Mouse (Mus musculus): ENCODE measurements around the gene Tmem169. TPM values are rescaled to one million over a fixed set of nuclear protein-coding genes. Genes with fewer than 3 reads are reported as not detected.

Gene Tmem169
- polyA plus RNA-seq, 1 experiment: 0.41 TPM

- TF ChIP-seq MAX (IDR thresholded peaks at IDR 0.05; ENCODE audit: low read depth): no peak
- no peak for TF ChIP-seq CEBPB (IDR thresholded peaks at IDR 0.05; ENCODE audit: insufficient read depth, poor library complexity, severe bottlenecking)
- no peak for TF ChIP-seq TCF12 (IDR thresholded peaks at IDR 0.05; ENCODE audit: insufficient read depth, poor library complexity, severe bottlenecking)
- TF ChIP-seq POLR2AphosphoS2 (IDR thresholded peaks at IDR 0.05; ENCODE audit: insufficient read length, low read depth): no peak
- TF ChIP-seq MYOD1 (IDR thresholded peaks at IDR 0.05; ENCODE audit: control insufficient read depth in 1 of 3, insufficient read length in 2 of 3, low read depth in 2 of 3): no peak
- TF ChIP-seq TCF3 (IDR thresholded peaks at IDR 0.05; ENCODE audit: insufficient read length, low read depth): no peak
- TF ChIP-seq REST (IDR thresholded peaks at IDR 0.05; ENCODE audit: insufficient read depth, insufficient read length): no peak
- TF ChIP-seq POLR2A (IDR thresholded peaks at IDR 0.05; ENCODE audit: insufficient read length, low read depth): no peak
- TF ChIP-seq SRF (IDR thresholded peaks at IDR 0.05; ENCODE audit: control insufficient read depth, insufficient read length, low read depth): no peak
- no peak for TF ChIP-seq MYOG (IDR thresholded peaks at IDR 0.05; ENCODE audit: control insufficient read depth in 1 of 3, insufficient read depth in 1 of 3, insufficient read length in 2 of 3, low read depth in 2 of 3)
- TF ChIP-seq USF1 (IDR thresholded peaks at IDR 0.05; ENCODE audit: low read depth): no peak
- no peak for TF ChIP-seq E2F4 (IDR thresholded peaks at IDR 0.05; ENCODE audit: insufficient read depth)
- Histone ChIP-seq H3K27me3 (ENCODE audit: control insufficient read depth, insufficient read depth, insufficient read length) (no peaks in the 10 kb centered on the region), H3K36me3 (ENCODE audit: control insufficient read depth, insufficient read depth) (peaks cover 31% of the 10 kb centered on the region), H3K4me3 (no peak overlapping the region), H3K79me2 (ENCODE audit: control insufficient read depth, insufficient read depth) (peaks cover 3% of the 10 kb centered on the region), H3ac (ENCODE audit: control insufficient read depth, insufficient read length) (no peak overlapping the region), H3K4me2 (ENCODE audit: low read depth) (no peak overlapping the region)
These were observed 28.7 kb downstream of the Tmem169 start for GRCm38 (mm10) chr1:72312701-72313398.

DNA sequence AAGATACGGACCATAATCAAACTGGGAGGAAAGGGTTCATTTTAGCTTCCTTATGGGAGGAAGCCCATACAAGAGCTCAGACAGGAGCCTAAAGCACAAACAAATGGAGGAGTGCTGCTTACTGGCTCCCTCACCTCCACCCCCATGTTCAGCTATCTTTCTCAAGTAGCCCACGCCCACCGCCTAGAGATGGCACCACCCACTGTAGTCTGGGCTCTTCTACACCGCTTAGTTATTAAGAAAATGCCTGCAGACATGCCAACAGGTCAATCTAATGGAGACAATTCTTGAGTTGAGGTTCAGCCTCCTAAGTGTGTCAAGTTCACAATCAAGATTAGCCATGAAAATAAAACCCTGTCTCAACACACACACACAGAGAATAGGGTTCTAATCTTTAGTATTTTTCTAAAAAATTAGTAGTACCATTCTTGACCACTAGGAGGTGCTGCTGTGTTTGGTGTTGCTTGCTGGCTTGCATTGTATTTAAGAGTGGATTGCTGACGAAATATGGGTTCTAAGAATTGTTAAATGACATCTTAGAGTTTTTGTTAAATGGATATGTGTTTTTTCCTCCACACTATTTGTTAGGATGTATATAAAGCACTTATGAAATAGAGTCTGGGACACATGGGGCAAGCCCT lies 29.4 kb downstream of the Tmem169 start:
- TF ChIP-seq MYOG (IDR thresholded peaks at IDR 0.05; ENCODE audit: control insufficient read depth in 1 of 3, insufficient read depth in 1 of 3, insufficient read length in 2 of 3, low read depth in 2 of 3): no peak
- TF ChIP-seq MAX (IDR thresholded peaks at IDR 0.05; ENCODE audit: low read depth): no peak
- no peak for TF ChIP-seq REST (IDR thresholded peaks at IDR 0.05; ENCODE audit: insufficient read depth, insufficient read length)
- TF ChIP-seq USF1 (IDR thresholded peaks at IDR 0.05; ENCODE audit: low read depth): no peak
- TF ChIP-seq POLR2AphosphoS2 (IDR thresholded peaks at IDR 0.05; ENCODE audit: insufficient read length, low read depth): no peak
- TF ChIP-seq TCF12 (IDR thresholded peaks at IDR 0.05; ENCODE audit: insufficient read depth, poor library complexity, severe bottlenecking): no peak
- TF ChIP-seq TCF3 (IDR thresholded peaks at IDR 0.05; ENCODE audit: insufficient read length, low read depth): no peak
- TF ChIP-seq E2F4 (IDR thresholded peaks at IDR 0.05; ENCODE audit: insufficient read depth): no peak
- TF ChIP-seq CEBPB (IDR thresholded peaks at IDR 0.05; ENCODE audit: insufficient read depth, poor library complexity, severe bottlenecking): no peak
- no peak for TF ChIP-seq POLR2A (IDR thresholded peaks at IDR 0.05; ENCODE audit: insufficient read length, low read depth)
- TF ChIP-seq MYOD1 (IDR thresholded peaks at IDR 0.05; ENCODE audit: control insufficient read depth in 1 of 3, insufficient read length in 2 of 3, low read depth in 2 of 3): no peak
- no peak for TF ChIP-seq SRF (IDR thresholded peaks at IDR 0.05; ENCODE audit: control insufficient read depth, insufficient read length, low read depth)
- no peak overlapping the region for H3K4me3 ChIP-seq
- H3K4me2 ChIP-seq (ENCODE audit: low read depth): no peak overlapping the region
- H3K79me2 ChIP-seq (ENCODE audit: control insufficient read depth, insufficient read depth): no peaks in the 10 kb centered on the region
- H3K36me3 ChIP-seq (ENCODE audit: control insufficient read depth, insufficient read depth): peaks cover 33% of the 10 kb centered on the region
- no peaks in the 10 kb centered on the region for H3K27me3 ChIP-seq (ENCODE audit: control insufficient read depth, insufficient read depth, insufficient read length)
- H3ac ChIP-seq (ENCODE audit: control insufficient read depth, insufficient read length): no peak overlapping the region

GRCm38 (mm10) chr1:72315447-72315846 lies 31.3 kb downstream of the Tmem169 start:
- Histone ChIP-seq H3K79me2 (ENCODE audit: control insufficient read depth, insufficient read depth) (no peaks in the 10 kb centered on the region), H3K36me3 (ENCODE audit: control insufficient read depth, insufficient read depth) (peaks cover 42% of the 10 kb centered on the region), H3K4me2 (ENCODE audit: low read depth) (no peak overlapping the region), H3K27me3 (ENCODE audit: control insufficient read depth, insufficient read depth, insufficient read length) (no peaks in the 10 kb centered on the region), H3ac (ENCODE audit: control insufficient read depth, insufficient read length) (no peak overlapping the region), H3K4me3 (no peak overlapping the region)
- TF ChIP-seq POLR2A (IDR thresholded peaks at IDR 0.05; ENCODE audit: insufficient read length, low read depth) (no peak), POLR2AphosphoS2 (IDR thresholded peaks at IDR 0.05; ENCODE audit: insufficient read length, low read depth) (no peak), MYOG (IDR thresholded peaks at IDR 0.05; ENCODE audit: control insufficient read depth in 1 of 3, insufficient read depth in 1 of 3, insufficient read length in 2 of 3, low read depth in 2 of 3) (no peak), MYOD1 (IDR thresholded peaks at IDR 0.05; ENCODE audit: control insufficient read depth in 1 of 3, insufficient read length in 2 of 3, low read depth in 2 of 3) (no peak), USF1 (IDR thresholded peaks at IDR 0.05; ENCODE audit: low read depth) (no peak), TCF3 (IDR thresholded peaks at IDR 0.05; ENCODE audit: insufficient read length, low read depth) (no peak), E2F4 (IDR thresholded peaks at IDR 0.05; ENCODE audit: insufficient read depth) (no peak), SRF (IDR thresholded peaks at IDR 0.05; ENCODE audit: control insufficient read depth, insufficient read length, low read depth) (no peak), REST (IDR thresholded peaks at IDR 0.05; ENCODE audit: insufficient read depth, insufficient read length) (no peak), CEBPB (IDR thresholded peaks at IDR 0.05; ENCODE audit: insufficient read depth, poor library complexity, severe bottlenecking) (no peak), TCF12 (IDR thresholded peaks at IDR 0.05; ENCODE audit: insufficient read depth, poor library complexity, severe bottlenecking) (no peak), MAX (IDR thresholded peaks at IDR 0.05; ENCODE audit: low read depth) (no peak)

DNA sequence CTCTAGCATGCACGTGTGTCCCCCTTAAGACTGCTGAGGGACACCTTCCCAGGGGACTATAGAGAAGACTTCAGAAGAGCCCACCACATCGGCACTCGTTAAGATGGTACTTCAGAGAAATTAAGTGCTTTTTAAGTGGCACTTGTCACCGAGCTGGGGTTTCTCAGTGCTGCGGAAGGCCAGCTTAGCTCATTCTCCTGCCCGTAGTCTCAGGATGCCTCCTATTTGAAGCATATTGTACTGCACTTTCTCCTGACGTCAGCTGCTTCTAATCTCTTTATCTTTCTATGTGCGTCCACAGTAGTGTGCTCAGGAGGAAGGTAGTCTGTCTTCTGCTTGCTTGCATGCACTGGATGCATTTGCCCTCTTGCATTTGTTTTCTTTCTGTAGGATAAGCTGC lies 32.2 kb downstream of the Tmem169 start:
- Histone ChIP-seq H3K4me3 (no peak overlapping the region), H3K79me2 (ENCODE audit: control insufficient read depth, insufficient read depth) (no peaks in the 10 kb centered on the region), H3ac (ENCODE audit: control insufficient read depth, insufficient read length) (no peak overlapping the region), H3K4me2 (ENCODE audit: low read depth) (no peak overlapping the region), H3K27me3 (ENCODE audit: control insufficient read depth, insufficient read depth, insufficient read length) (no peaks in the 10 kb centered on the region), H3K36me3 (ENCODE audit: control insufficient read depth, insufficient read depth) (peaks cover 39% of the 10 kb centered on the region)
- no peak for TF ChIP-seq TCF3 (IDR thresholded peaks at IDR 0.05; ENCODE audit: insufficient read length, low read depth)
- TF ChIP-seq MYOG (IDR thresholded peaks at IDR 0.05; ENCODE audit: control insufficient read depth in 1 of 3, insufficient read depth in 1 of 3, insufficient read length in 2 of 3, low read depth in 2 of 3): no peak
- no peak for TF ChIP-seq POLR2A (IDR thresholded peaks at IDR 0.05; ENCODE audit: insufficient read length, low read depth)
- no peak for TF ChIP-seq REST (IDR thresholded peaks at IDR 0.05; ENCODE audit: insufficient read depth, insufficient read length)
- no peak for TF ChIP-seq CEBPB (IDR thresholded peaks at IDR 0.05; ENCODE audit: insufficient read depth, poor library complexity, severe bottlenecking)
- TF ChIP-seq POLR2AphosphoS2 (IDR thresholded peaks at IDR 0.05; ENCODE audit: insufficient read length, low read depth): no peak
- no peak for TF ChIP-seq USF1 (IDR thresholded peaks at IDR 0.05; ENCODE audit: low read depth)
- no peak for TF ChIP-seq MYOD1 (IDR thresholded peaks at IDR 0.05; ENCODE audit: control insufficient read depth in 1 of 3, insufficient read length in 2 of 3, low read depth in 2 of 3)

Data from myocyte (in vitro differentiated cells).